Mouse (Mus musculus): ENCODE data around the gene Slc6a12.
"Not testable (repeated sequence)": the region's sequence is repeated elsewhere in the genome, so short reads cannot be mapped to it uniquely, and the experiment has no call there.

Gene Slc6a12

GRCm38 (mm10) chr6:121341650-121342049 lies 1.2 kb upstream of the Slc6a12 start:
- no peak for DNase-seq (ENCODE audit: low read depth, low spot score)

- no peak for DNase-seq (ENCODE audit: low read depth, low spot score)
These were observed 871 bp downstream of the Slc6a12 start for GRCm38 (mm10) chr6:121343771-121344123.

DNA sequence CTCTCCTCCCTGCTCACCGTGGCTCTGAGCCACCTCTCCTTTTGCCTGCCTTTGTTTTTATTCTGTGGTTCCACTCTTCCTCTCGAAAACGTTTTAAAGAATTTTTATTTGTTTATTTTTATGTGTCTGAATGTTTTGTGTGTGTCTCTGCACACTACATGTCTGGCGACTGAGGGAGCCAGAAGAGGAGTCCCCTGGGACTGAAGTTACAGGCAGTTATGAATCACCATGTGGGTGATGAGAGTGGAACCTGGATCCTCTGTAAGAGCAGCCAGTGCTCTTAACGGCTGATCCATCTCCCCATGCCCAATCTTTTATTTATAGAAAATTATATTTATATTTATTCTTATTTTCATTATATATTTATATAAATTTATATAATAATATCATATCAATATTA lies 1.5 kb downstream of the Slc6a12 start:
- DNase-seq (ENCODE audit: low read depth, low spot score), result no peak

DNA sequence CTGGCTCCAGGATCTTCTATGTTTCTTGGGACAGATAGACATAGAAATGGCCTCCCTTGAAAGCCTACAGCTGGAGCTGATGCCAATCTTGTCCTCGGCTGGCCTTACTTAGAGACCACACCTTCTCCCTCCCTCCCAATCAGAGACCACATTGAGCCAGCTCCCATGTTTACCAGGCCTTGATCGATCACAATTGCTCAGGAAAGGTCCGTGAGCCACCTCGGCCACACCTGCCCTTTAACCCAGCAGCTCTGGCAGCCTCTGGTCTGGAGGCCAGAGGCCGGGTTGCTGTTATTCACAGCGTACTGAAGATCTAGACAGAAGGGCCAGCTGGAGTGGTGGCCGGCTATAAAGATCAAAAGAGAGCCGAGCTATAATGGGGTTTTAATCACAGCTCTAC lies 3.6 kb downstream of the Slc6a12 start:
- DNase-seq (ENCODE audit: low read depth, low spot score), result no peak

DNA sequence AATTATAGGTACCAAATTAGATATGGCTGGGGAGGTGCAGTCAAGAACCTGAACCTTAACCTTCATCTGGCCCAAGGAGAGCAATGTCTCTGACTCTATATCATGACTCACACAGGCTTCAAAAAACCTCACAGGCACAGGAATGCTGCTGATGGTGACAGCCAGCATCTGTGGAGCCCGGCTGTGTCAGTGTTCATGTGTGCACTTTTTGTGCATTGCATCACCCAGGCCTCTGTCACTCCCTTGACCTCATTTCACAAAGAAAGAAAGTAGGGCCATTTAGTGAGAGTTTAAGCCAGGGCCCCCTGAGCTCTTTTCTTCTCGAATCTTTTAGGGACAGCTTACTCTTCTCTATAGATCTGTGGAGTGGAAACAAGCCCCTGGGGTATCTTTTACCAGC lies 9.4 kb downstream of the Slc6a12 start:
- no peak for DNase-seq (ENCODE audit: low read depth, low spot score)

DNA sequence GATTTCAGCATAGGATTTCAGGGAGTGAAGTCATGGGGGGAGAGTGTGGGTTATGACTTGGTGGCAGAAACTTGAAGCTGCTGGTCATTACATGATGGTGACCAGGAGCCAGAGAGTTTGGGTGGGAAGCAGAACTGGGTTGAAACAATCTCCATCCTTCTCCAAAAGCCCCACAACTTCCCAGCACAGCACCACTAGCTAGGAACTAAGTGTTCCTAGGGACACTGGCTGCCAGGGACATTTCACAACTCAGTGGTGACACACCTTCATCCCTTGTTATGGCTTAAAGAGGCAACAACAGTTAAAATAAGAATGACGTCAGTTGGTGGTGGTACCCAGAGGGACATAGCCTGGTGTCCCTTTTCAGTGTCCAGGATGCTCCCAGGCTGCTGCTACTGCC lies 13.2 kb downstream of the Slc6a12 start:
- DNase-seq (ENCODE audit: low read depth, low spot score), result no peak

GRCm38 (mm10) chr6:121357232-121357631 lies 14.4 kb downstream of the Slc6a12 start:
- no peak for DNase-seq (ENCODE audit: low read depth, low spot score)

DNA sequence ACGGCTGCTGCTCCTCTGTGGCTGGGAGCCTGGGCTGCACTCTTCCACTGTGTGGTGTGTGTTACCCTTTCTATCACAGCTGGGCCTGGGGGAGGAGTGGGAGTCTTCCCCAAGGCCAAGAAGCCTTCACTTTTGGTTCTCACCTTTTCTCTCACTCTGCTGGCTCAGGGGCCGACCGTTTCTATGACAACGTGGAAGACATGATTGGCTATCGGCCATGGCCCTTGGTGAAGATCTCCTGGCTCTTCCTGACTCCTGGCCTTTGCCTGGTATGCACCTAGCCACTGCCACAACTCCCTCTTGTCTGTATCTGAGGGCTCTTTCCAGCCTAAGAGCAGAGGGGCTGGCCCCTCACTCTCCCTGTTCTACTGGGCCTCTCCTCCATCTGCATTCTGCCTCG lies 20.2 kb downstream of the Slc6a12 start:
- no peak for DNase-seq (ENCODE audit: low read depth, low spot score)

DNA sequence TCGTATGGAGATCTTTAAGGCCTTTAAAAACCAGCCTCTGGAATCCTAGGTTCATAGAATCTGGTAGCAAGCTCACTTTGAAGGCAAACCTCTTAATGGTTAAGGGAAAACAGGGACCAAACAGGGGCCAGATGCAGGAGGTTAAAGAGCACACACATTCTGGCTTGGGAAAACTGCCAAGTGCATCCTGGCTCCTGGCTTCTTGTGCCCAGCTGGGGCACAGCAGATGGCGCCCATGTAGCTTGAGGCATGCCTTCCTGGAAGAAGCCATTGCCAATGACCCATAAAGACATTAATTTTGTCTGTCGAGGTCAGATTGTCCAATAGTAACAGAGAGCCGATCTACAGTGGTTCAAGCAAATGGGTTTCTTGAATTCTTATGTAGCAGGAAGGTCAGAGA lies 21.1 kb downstream of the Slc6a12 start:
- no peak for DNase-seq (ENCODE audit: low read depth, low spot score)

DNA sequence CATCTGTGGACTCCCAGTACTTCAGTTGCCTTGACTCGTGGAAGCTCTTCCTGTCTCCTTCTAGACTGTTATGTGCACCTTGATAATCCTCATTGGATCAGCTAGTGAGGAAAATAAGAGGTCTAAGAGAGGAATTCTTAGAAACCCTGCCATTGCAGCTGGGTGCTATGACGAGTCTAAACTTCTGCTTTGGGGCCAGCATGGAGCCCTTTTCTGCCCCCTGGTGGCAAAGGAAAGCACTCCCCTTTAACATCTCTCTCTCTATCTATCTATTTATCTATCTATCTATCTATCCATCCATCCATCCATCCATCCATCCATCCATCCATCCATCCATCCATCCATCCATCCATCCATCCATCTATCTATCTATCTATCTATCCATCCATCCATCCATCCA lies 23.7 kb downstream of the Slc6a12 start:
- not testable (repeated sequence) for DNase-seq (ENCODE audit: low read depth, low spot score)

DNA sequence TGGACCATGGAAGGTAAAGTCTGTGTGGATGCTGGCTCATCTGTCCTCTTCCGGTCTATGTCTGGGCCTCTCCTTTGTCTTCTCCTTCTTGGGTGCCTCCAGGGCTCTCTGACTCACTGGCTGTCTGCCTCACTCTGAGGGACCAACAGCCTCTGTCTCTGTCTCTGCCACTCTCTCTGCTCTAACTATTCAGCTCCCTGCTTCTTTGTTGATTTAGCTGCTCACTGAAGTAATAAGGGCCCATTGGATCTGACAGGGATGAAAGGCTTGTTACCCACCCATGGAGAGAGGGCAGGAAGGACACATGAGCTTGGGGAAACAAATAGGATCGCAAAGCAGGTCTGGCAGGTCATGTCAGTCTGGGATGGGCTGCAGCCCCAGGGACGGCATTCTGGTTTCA lies 24.2 kb downstream of the Slc6a12 start:
- DNase-seq (ENCODE audit: low read depth, low spot score), result no peak

DNA sequence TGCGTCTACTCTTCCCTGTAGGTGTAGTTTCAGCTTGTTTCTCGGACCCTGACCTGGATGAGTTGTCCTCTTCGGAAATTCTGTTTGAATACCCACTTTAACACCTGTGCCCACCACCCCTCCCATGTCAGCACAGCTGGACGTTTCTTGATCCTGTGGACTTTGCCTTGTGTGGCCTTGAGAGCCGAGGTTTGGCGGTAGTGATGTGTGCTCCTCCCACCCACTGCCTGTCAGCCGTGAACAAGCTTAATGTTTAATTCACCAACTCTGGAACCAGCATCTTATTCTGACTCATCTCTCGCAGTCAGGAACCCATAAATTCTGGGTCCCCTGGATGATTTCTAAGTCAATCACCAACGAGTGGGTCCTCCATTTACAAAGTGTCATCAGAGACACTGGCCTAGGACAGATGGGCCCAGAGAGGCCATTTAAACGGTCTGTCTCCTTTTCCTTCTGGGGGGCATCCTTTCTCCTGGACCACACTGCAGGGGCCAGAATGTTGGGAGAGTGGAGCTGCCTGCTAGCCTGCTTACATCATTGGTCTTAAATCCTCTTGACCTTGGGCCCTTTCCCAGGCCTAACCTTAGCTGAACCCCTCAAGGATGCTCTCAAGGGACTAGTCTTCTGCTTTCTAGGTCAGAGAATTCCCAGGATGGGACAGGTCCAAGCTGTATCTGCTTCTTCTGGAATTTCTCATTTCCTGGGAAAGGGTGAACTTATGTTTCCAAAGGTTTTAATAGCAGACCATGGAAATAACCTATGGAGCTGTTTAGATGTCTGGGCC lies 28.5 kb downstream of the Slc6a12 start:
- DNase-seq (ENCODE audit: low read depth, low spot score), result no peak

- no peak for DNase-seq (ENCODE audit: low read depth, low spot score)
These were observed 33.3 kb downstream of the Slc6a12 start for GRCm38 (mm10) chr6:121376159-121376558.

GRCm38 (mm10) chr6:121378256-121378655 lies 35.4 kb downstream of the Slc6a12 start:
- DNase-seq (ENCODE audit: low read depth, low spot score), result no peak

DNA sequence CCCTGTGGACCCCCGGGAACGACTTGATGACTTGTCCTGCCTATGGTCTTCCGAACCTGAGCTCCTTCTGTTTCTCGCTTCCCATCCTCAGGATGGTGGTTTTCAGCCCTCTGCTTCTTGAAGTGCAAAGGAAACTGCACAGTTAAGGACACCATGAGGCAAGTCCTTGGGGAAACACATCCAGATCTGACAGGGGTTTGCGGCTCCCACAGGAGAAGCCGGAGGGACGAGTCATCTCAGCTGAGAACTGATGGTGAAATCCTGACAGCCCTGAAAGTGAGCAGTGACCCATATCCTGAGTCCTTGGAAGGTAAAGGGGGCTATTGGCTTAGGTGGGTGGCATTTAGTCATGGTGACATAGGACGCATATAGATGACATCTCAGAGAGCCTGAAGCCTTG lies 37.7 kb downstream of the Slc6a12 start:
- no peak for DNase-seq (ENCODE audit: low read depth, low spot score)

DNA sequence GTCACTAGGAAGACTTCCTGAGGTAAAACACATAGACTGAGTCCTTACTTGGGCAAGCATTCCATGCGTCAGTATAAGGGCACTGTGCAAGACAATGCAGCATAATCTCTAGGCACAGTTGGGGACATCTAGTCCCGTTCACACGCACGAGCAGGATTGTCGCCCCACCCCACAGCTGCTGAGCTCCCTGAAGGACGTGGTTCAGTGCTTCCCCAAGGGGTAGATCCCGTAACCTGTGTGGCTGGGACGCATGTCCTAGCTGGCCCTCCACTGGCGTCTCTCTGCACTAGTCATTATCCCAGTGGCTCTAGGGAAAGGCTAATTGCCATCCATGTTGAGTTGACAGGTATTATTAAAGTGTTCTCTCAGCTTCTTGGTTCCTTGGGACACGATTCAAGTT lies 39.2 kb downstream of the Slc6a12 start:
- DNase-seq (ENCODE audit: low read depth, low spot score), result no peak

DNA sequence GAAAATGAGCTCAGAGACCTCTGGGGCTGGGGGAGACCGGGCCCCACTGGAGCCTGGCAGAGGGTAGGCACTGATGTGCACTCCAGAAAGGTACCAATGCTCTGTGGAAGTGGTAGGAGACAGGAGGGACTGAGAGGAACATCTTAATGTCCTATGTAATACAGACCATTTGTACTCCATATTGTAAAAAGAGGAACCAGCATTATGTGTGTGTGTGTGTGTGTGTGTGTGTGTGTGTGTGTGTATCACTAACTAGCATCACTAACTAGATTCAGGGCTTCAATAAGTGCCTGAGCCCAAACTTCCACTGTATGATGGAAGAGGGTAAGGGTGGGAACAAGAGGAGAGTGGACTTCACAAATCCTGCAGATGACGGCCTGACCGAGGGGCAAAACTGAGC lies 42.5 kb downstream of the Slc6a12 start:
- DNase-seq (ENCODE audit: low read depth, low spot score), result no peak

GRCm38 (mm10) chr6:121392610-121393252 lies 49.9 kb downstream of the Slc6a12 start:
- no peak for DNase-seq (ENCODE audit: low read depth, low spot score)

- DNase-seq (ENCODE audit: low read depth, low spot score), result no peak
These were observed 58.3 kb downstream of the Slc6a12 start for GRCm38 (mm10) chr6:121401140-121401539.

- DNase-seq (ENCODE audit: low read depth, low spot score), result no peak
These were observed 59.2 kb downstream of the Slc6a12 start for GRCm38 (mm10) chr6:121401826-121402660.

DNA sequence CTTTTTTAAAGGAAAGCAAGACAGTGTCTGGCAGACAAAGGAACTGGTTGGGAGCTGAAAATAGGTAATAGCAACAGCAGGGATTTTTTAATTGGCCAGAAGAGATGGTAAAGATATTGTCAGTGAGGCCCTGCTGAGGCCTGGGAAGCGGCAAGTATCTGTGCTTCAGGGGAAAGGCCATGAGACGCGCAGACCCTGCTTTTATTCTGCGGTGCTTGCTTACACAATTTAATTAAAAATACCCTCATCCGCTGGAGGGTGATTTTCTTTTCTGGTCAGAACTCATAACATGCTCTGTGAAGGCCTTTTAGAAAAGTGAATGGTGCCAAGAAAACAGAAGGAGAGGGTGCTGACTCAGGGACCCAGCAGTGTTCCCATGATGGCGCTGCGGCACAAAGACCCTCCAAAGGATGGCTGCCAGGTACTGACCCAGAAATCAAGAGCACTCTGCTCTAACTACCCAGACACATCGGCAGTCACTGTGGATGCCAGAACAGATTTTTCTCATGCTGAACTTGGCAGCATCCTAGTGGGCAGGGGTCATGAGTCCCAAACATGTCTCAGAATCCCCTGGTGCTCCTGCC lies 59.9 kb downstream of the Slc6a12 start:
- no peak for DNase-seq (ENCODE audit: low read depth, low spot score)

GRCm38 (mm10) chr6:121405311-121405710 lies 62.4 kb downstream of the Slc6a12 start:
- no peak for DNase-seq (ENCODE audit: low read depth, low spot score)

All from embryo, embryonic 11.5 days (tissue).